Mouse (Mus musculus) ES-E14 (cell line): ENCODE results near the gene Dab1.

ENCODE experiments used
- CHD2 ChIP-seq: IDR thresholded peaks from 2 replicates; pipeline ENCODE4 v1.6.1; 2014; ENCODE audit warnings: mild to moderate bottlenecking, low read depth, low read length, inconsistent platforms
- HCFC1 ChIP-seq: IDR thresholded peaks from 2 replicates; pipeline ENCODE4 v1.6.1; 2012; ENCODE audit warnings: low read length, inconsistent platforms, borderline replicate concordance; ENCODE audit not compliant: insufficient read depth
- ZC3H11A ChIP-seq: IDR thresholded peaks from 2 replicates; pipeline ENCODE4 v1.6.1; 2012; ENCODE audit warnings: low read depth, mild to moderate bottlenecking, inconsistent platforms, low read length, borderline replicate concordance
- ZNF384 ChIP-seq: IDR thresholded peaks from 2 replicates; pipeline ENCODE4 v1.6.1; 2012; ENCODE audit warnings: low read depth, low read length, inconsistent platforms

DNA sequence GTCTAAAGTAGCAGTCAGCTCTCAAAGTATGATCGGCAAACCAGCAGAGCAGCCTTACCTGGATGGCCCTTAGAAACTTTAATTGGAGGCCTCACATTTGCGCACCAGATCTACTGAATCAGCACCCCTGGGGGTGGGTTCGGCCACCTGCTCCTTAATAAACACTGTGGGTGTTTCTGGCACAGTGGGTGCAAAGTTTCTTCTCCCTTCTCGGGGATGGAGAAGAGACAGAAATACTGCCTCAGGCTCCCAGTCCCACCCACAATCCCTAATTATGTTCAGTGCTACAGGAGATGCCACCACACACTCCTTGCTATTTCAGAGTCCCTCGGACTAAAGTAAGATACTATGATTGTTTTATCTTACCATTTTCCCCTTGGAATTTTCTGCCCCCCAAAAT lies 944.4 kb downstream of the Dab1 start:
- TF ChIP-seq ZNF384 (no peak), HCFC1 (no peak), ZC3H11A (no peak), CHD2 (no peak)
